Mouse (Mus musculus) neural tube, embryonic 10.5 days (tissue): ENCODE results near the gene Cfc1.

Experiments used
- DNase-seq: peaks from one replicate; pipeline ENCODE4 v3.0.0-alpha.2; 2017; ENCODE audit warnings: low spot score; ENCODE audit errors: extremely low spot score

The Cfc1 gene

GRCm38 (mm10) chr1:34553690-34554089 lies 18.2 kb downstream of the Cfc1 start:
- no peak for DNase-seq

GRCm38 (mm10) chr1:34554275-34554674 lies 18.8 kb downstream of the Cfc1 start:
- DNase-seq = no peak

GRCm38 (mm10) chr1:34560843-34561242 lies 25.4 kb downstream of the Cfc1 start, which contains the start of gene Prss40:
Prss40 (minus strand) TSS chr1:34560943.
- DNase-seq = no peak

GRCm38 (mm10) chr1:34564383-34565045 lies 29.1 kb downstream of the Cfc1 start:
- no peak for DNase-seq

GRCm38 (mm10) chr1:34568120-34568519 lies 32.7 kb downstream of the Cfc1 start:
- no peak for DNase-seq

GRCm38 (mm10) chr1:34569876-34570275 lies 34.4 kb downstream of the Cfc1 start:
- DNase-seq = no peak

DNA sequence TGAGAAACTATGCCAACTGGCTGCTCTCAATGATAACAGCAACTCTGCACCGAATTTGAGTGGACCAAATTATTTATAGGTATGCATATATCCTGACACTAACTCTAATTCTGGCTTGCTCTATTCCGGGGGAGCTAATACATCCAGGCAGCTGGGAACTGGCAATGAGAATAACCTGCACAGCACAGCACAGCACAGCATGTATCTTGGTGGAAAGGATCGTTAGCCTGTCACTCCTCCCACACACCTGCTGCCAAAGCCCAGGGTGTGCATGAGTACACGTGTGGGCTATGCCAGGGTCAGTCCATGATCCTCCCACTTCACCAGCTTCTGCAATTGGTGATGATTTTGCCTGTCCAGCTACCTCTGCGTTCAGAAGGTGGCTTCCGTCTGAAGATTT lies 36.0 kb downstream of the Cfc1 start:
- DNase-seq = no peak

DNA sequence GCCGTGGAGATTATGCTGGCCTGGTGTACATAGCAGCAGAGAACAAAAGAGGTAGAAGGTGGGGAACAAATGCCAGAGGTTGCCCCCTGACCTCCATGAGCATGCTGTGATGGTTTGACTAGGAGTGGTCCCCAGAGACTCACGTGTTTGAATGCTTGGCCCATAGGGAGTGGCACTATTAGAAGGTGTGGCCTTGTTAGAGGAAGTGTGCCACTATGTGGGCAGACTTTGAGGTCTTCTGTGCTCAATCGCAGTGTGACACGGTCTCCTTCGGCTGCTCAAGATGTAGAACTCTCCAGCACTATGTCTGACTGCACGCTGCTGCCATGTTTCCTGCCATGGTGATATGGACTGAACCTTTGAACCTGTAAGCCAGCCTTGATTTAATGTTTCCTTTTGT lies 37.8 kb downstream of the Cfc1 start:
- DNase-seq = no peak

- DNase-seq = peak; percentile 86
Observed at GRCm38 (mm10) chr1:34578851-34579781, 43.7 kb downstream of the Cfc1 start, which contains the start of gene Amer3. Amer3 (plus strand) TSS chr1:34579657.

DNA sequence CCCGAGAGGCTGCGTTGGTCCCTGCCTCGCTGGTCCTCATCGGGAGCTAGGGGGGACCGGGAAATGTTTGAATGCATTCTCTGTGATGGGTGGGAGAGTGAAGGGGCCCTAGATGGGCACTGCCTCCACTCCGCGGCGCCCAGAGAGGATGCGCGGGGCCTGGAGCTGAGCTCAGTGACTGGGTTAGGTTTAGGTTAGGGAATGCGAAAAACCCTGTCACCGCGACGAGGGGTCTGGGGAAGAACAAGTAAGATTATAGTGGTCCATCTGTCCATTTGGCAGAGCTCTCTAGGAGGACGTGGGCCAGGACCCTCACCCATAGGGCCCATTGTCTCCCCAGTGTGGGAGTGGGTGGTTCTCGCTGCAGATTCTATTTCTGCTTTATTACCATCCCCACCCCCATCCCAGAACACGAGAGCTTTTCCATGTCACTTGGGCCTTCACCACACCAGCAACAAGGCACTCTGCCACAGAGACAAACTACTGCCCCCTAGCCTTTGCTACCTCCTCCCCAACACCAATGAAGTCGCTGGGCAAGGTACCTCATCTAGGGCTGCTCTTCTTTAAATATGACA lies 44.4 kb downstream of the Cfc1 start:
- no peak for DNase-seq

DNA sequence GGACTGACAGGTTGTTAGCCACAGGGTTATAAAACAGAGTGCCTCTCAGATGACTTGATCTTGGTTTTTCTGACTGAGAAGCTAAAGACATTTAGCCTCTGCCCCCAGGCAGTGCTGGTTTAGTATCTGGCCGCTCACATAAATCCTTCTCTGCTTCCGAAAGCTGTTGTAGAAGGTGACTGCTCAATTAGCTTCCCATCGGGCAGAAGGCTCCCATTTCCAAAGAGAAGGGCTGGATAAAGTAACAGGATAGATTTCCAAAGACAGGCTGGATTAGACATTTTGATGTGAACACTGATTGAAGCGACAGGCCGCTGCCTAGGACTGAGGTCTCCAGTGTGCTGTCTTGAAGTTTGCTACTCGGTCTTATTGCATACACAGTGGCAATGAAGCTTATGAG lies 46.8 kb downstream of the Cfc1 start:
- DNase-seq = no peak

DNA sequence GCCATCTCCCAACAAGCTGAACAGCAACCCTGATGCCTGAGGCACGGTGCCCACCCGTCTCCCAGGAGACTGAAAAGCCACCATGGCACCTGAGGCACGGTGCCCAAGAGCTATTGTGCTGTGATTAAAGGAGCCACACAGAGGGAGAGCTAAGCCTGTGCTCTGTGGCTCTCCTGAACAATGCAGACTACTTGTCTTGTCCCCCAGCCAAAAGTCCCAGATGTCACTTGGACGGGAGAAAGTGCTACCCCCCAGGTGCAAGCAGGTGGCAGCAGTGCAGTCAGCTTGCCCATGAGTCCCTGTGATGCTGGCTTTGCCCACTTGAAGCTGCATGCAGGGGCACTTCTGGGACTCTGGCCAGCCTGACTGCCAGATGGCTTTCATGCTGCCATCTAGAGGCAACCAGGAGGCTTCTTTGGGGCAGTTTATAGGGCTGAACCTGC lies 48.4 kb downstream of the Cfc1 start:
- DNase-seq = no peak

DNA sequence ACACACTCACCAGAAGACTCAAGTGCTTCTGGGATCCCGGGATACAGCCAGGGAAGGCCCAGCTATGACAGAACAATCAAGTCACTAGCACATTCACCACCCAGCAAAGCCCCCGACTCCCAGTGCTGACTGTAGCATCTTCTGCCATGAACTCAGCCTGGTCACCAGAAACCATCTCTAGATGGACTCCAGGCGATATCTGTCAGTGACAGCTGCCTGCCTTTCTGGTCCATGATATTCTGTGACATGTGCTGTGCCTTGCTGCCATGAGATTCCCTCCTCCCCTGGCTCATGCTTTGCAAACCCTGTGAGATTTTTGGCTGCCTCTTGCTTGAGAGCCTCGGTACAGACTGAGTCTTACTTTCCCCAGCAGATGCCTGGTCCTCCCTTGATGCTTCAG lies 49.3 kb downstream of the Cfc1 start:
- DNase-seq = no peak

DNA sequence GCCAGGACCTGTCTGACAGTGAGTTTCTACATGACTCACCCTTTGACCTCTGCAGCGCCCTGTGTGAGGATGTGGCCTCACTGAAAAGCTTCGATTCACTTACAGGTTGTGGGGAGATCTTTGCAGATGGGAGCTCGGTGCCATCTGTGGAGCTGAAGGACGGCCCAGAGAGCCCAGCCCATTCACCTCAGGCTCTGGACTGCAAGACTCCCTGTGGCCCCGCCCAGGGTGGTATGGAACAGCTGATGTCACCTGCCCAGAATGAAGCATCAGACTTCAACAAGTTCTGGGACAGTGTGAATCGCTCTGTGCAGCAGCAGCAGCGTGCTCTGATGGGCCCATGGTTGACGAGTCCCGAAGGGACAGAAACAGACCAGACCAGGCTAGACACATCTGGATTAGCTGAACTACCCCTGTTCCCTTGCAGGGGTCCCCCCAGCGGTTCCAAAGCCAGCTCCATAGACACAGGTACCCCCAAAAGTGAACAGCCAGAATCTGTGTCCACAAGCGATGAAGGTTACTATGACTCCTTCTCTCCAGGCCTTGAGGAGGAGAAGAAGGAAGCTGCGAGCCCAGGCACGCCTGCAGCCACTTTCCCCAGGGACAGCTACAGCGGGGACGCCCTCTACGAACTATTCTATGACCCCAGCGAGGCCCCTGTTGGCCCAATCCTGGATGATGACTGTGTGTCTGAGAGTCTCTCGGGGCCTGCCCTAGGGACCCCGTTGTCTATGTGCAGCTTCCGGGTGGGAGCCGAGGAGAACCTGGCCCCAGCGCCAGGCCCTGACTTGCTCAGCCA lies 52.0 kb downstream of the Cfc1 start:
- no peak for DNase-seq
